Comparison of ENCODE assay signal across 8 mouse cellular contexts in genomic region chr13:80886664-80887210, GRCm38 (mm10). TPM values are rescaled to one million over a fixed set of nuclear protein-coding genes. Genes with fewer than 3 reads are reported as not detected.
A peak's percentile ranks its signal among the peaks of the same experiment; 100 is the strongest.
DNase-seq lines count a peak whose midpoint lies in the region; ATAC-seq and TF ChIP-seq lines count a peak whose summit lies in the region.

No protein-coding gene starts in this region.

- peaks cover 3% of the 10 kb centered on the region for H3K4me1 ChIP-seq in lung, adult 2 months (ENCODE audit: control insufficient read depth, insufficient read depth, low read length)
- no peaks in the 10 kb centered on the region for H3K4me1 ChIP-seq in intestine, embryonic 15.5 days (replicated peaks)
- 0 out of 2 replicates have a peak, but pooled peaks cover 3% of the 10 kb centered on the region for H3K4me1 ChIP-seq in neural tube, embryonic 12.5 days

- peak overlapping the region; percentile 57 for H3K4me2 ChIP-seq in intestine, embryonic 15.5 days (replicated peaks)
- H3K4me2 ChIP-seq in neural tube, embryonic 12.5 days (replicated peaks) = peak overlapping the region; percentile 59

- TF ChIP-seq POLR2A in lung, adult 2 months (IDR thresholded peaks at IDR 0.05; ENCODE audit: borderline replicate concordance, extremely low read depth, low read depth, low read length) = no peak

- no peak for TF ChIP-seq CTCF in lung, adult 2 months (IDR thresholded peaks at IDR 0.05; ENCODE audit: insufficient read depth, low read length)

- 9% methylated on average over 6 of the region's 6 CpGs for WGBS in lung, adult 2 months
- WGBS in intestine, embryonic 15.5 days = 11% methylated on average over 6 of the region's 6 CpGs
- 22% methylated on average over 6 of the region's 6 CpGs for WGBS in neural tube, embryonic 12.5 days

- peak overlapping the region; percentile 100 for H3K27ac ChIP-seq in intestine, embryonic 15.5 days
- H3K27ac ChIP-seq in neural tube, embryonic 12.5 days = peak overlapping the region; percentile 100

- no peaks in the 10 kb centered on the region for H3K27me3 ChIP-seq in intestine, embryonic 15.5 days (replicated peaks)
- no peaks in the 10 kb centered on the region for H3K27me3 ChIP-seq in neural tube, embryonic 12.5 days (replicated peaks)

- ATAC-seq in intestine, embryonic 15.5 days = no peak
- ATAC-seq in neural tube, embryonic 12.5 days (ENCODE audit: low FRiP score, low read depth) = no peak
- no peak for ATAC-seq in activated CD4-positive, CD25-positive, alpha-beta regulatory T cell, adult 4 months

- H3K9me3 ChIP-seq in intestine, embryonic 15.5 days = no peaks in the 10 kb centered on the region
- H3K9me3 ChIP-seq in neural tube, embryonic 12.5 days = no peaks in the 10 kb centered on the region

- DNase-seq in lung, adult 2 months = no peak
- DNase-seq in lung, postnatal 25 days (ENCODE audit: low spot score) = no peak
- peak; percentile 28 for DNase-seq in c-Kit-positive CD71-positive TER-119-positive erythroid progenitor cells, embryonic 14.5 days (ENCODE audit: low spot score)
- DNase-seq in urinary bladder, adult 2 months (ENCODE audit: low spot score) = no peak
- no peak for DNase-seq in thymus, postnatal 4 days

- H3K4me3 ChIP-seq in lung, adult 2 months (replicated peaks; ENCODE audit: extremely low read depth, low read depth, low read length) = peak overlapping the region; percentile 76
- peak overlapping the region; percentile 76 for H3K4me3 ChIP-seq in intestine, embryonic 15.5 days (replicated peaks)
- peak overlapping the region; percentile 68 for H3K4me3 ChIP-seq in neural tube, embryonic 12.5 days

- H3K36me3 ChIP-seq in intestine, embryonic 15.5 days = peaks cover 11% of the 10 kb centered on the region
- H3K36me3 ChIP-seq in neural tube, embryonic 12.5 days = peaks cover 25% of the 10 kb centered on the region

- peak overlapping the region; percentile 100 for H3K9ac ChIP-seq in intestine, embryonic 15.5 days
- peak overlapping the region; percentile 98 for H3K9ac ChIP-seq in neural tube, embryonic 12.5 days

RNA-seq across cellular contexts. Expression of gene Arrdc3, which starts 3.6 kb away (rescaled TPM):
- 51.8 and 81.7 TPM in 2 replicates for polyA plus RNA-seq in lung, adult 2 months (2012; rRNA removed)
- 46.0 and 55.0 TPM in 2 replicates for polyA plus RNA-seq in intestine, embryonic 15.5 days (2015; fragmentation: Nextera tagmentation; extraction: Ambion mirVana)
- polyA plus RNA-seq in neural tube, embryonic 12.5 days (2016; fragmentation: Nextera tagmentation; extraction: Ambion mirVana) = 55.0 and 59.4 TPM in 2 replicates
- 24.6 and 25.6 TPM in 2 replicates for polyA plus RNA-seq in urinary bladder, adult 2 months (2012; rRNA removed)
- polyA plus RNA-seq in activated CD4-positive, CD25-positive, alpha-beta regulatory T cell, adult 4 months (2017; shearing (Covaris generic)) = 1 to 10 TPM; 5.1 to 8.6 TPM
